ENCODE assay signal across 9 mouse cellular contexts in genomic region chr10:24493936-24494335, GRCm38 (mm10).
A peak's percentile ranks its signal among the peaks of the same experiment; 100 is the strongest.
DNase-seq lines count a peak whose midpoint lies in the region; ATAC-seq lines count a peak whose summit lies in the region.
"Had no signal": no experiment of that assay in that cellular context is flagged by ENCODE, and none has a peak within 500 bp of the region (broad histone marks: within the 10 kb centered on the region; RNA-seq: fewer than 3 reads in every experiment).

No protein-coding gene starts in this region.

- no peaks in the 10 kb centered on the region for H3K27me3 ChIP-seq in heart, embryonic 10.5 days (ENCODE audit: insufficient read depth, poor library complexity, severe bottlenecking)
- H3K27me3 ChIP-seq in stomach, embryonic 14.5 days (ENCODE audit: control insufficient read depth, insufficient read depth, low read length) = no peaks in the 10 kb centered on the region
- H3K27me3 ChIP-seq in midbrain, embryonic 11.5 days (ENCODE audit: control insufficient read depth, insufficient read depth, low read length) = no peaks in the 10 kb centered on the region
- H3K27me3 ChIP-seq: hindbrain, embryonic 15.5 days had no signal

- no peak overlapping the region for H3K4me3 ChIP-seq in heart, embryonic 10.5 days
- H3K4me3 ChIP-seq in stomach, embryonic 14.5 days (ENCODE audit: low read depth, low read length) = no peak overlapping the region
- no peak overlapping the region for H3K4me3 ChIP-seq in midbrain, embryonic 11.5 days (ENCODE audit: low read depth, low read length)
- H3K4me3 ChIP-seq: hindbrain, embryonic 15.5 days had no signal

- peak; percentile 76 for DNase-seq in ovary, adult 18-20 months (ENCODE audit: low spot score)
- no peak for DNase-seq in ovary, postnatal 10 days (ENCODE audit: low spot score)
- DNase-seq in heart, embryonic 10.5 days (ENCODE audit: low spot score) = peak; percentile 85
- DNase-seq in kidney, postnatal 36 days = peak; percentile 64 to 83
- no peak for DNase-seq in right cerebral cortex, adult 2 months (ENCODE audit: low spot score in 2 of 2)
- no peak for DNase-seq in urinary bladder, adult 18-20 months (ENCODE audit: low spot score in 2 of 2)
- no peak for DNase-seq in midbrain, embryonic 11.5 days (ENCODE audit: low spot score, missing footprints)

- no peak for ATAC-seq in stomach, embryonic 14.5 days (ENCODE audit: insufficient number of reproducible peaks, insufficient read depth, low FRiP score, low read depth)
- ATAC-seq in midbrain, embryonic 11.5 days (ENCODE audit: low FRiP score) = no peak

- no peaks in the 10 kb centered on the region for H3K36me3 ChIP-seq in heart, embryonic 10.5 days
- H3K36me3 ChIP-seq in stomach, embryonic 14.5 days (ENCODE audit: control insufficient read depth, insufficient read depth, low read length) = no peaks in the 10 kb centered on the region
- H3K36me3 ChIP-seq in midbrain, embryonic 11.5 days (ENCODE audit: control insufficient read depth, insufficient read depth, low read length) = no peaks in the 10 kb centered on the region
- H3K36me3 ChIP-seq: hindbrain, embryonic 15.5 days had no signal

- no peak overlapping the region for H3K4me2 ChIP-seq in stomach, embryonic 14.5 days (replicated peaks; ENCODE audit: low read depth, low read length)
- no peak overlapping the region for H3K4me2 ChIP-seq in midbrain, embryonic 11.5 days
- H3K4me2 ChIP-seq: hindbrain, embryonic 15.5 days had no signal

- peaks cover 18% of the 10 kb centered on the region for H3K4me1 ChIP-seq in heart, embryonic 10.5 days
- 0 out of 2 replicates have a peak, but pooled peaks cover 4% of the 10 kb centered on the region for H3K4me1 ChIP-seq in stomach, embryonic 14.5 days (ENCODE audit: control insufficient read depth, insufficient read depth, low read length)
- no peaks in the 10 kb centered on the region for H3K4me1 ChIP-seq in midbrain, embryonic 11.5 days (ENCODE audit: control insufficient read depth, insufficient read depth, low read length)
- H3K4me1 ChIP-seq: hindbrain, embryonic 15.5 days had no signal

- no peaks in the 10 kb centered on the region for H3K9me3 ChIP-seq in heart, embryonic 10.5 days
- H3K9me3 ChIP-seq in stomach, embryonic 14.5 days (ENCODE audit: control insufficient read depth, low read depth, low read length) = no peaks in the 10 kb centered on the region
- H3K9me3 ChIP-seq in midbrain, embryonic 11.5 days (ENCODE audit: control insufficient read depth, low read length) = no peaks in the 10 kb centered on the region
- H3K9me3 ChIP-seq: hindbrain, embryonic 15.5 days had no signal

- H3K9ac ChIP-seq in stomach, embryonic 14.5 days (replicated peaks; ENCODE audit: low read depth, low read length) = no peak overlapping the region
- no peak overlapping the region for H3K9ac ChIP-seq in midbrain, embryonic 11.5 days (ENCODE audit: low read length)
- H3K9ac ChIP-seq: hindbrain, embryonic 15.5 days had no signal

- 26% methylated on average over 6 of the region's 6 CpGs for WGBS in heart, embryonic 10.5 days
- whole genome bisulfite sequencing in stomach, embryonic 14.5 days = 33% methylated on average over 6 of the region's 6 CpGs
- WGBS in midbrain, embryonic 11.5 days = 82% methylated on average over 6 of the region's 6 CpGs

- H3K27ac ChIP-seq in heart, embryonic 10.5 days = peak overlapping the region; percentile 80; the same call in 1 of the 2 replicates
- peak overlapping the region; percentile 41; the same call in 1 of the 2 replicates for H3K27ac ChIP-seq in stomach, embryonic 14.5 days (ENCODE audit: low read length)
- H3K27ac ChIP-seq in midbrain, embryonic 11.5 days (ENCODE audit: low read depth, low read length) = no peak overlapping the region
- H3K27ac ChIP-seq: hindbrain, embryonic 15.5 days had no signal

Comparison
In these comparisons a context has a peak if more than half of its experiments do, and no peak if none do; other contexts are left out.
1. DNase-seq: peak in ovary, adult 18-20 months (single experiment), heart, embryonic 10.5 days (single experiment) and kidney, postnatal 36 days (2 of 2); none in ovary, postnatal 10 days (single experiment), right cerebral cortex, adult 2 months (0 of 2), urinary bladder, adult 18-20 months (0 of 2) and midbrain, embryonic 11.5 days (single experiment).